Mouse (Mus musculus) kidney, adult 2 months (tissue): ENCODE results near the gene Cyp2d11. TPM values are rescaled to one million over a fixed set of nuclear protein-coding genes. Genes with fewer than 3 reads are reported as not detected.

Experiments used
- DNase-seq: peaks from one replicate; pipeline ENCODE4 v3.0.0; 2021
- H3K27ac ChIP-seq: fragments of 200-500 bp; 2 replicates; pipeline ENCODE4 v1.5.1; 2012; ENCODE audit warnings: low read depth, low read length, control low read depth, inconsistent platforms; ENCODE audit not compliant: insufficient read depth
- H3K27me3 ChIP-seq: fragments of 200-500 bp; replicated peaks from 2 replicates; pipeline ENCODE4 v1.6.1; 2012; ENCODE audit warnings: mild to moderate bottlenecking, moderate library complexity, low read length, inconsistent platforms; ENCODE audit not compliant: control insufficient read depth, insufficient read depth
- H3K36me3 ChIP-seq: fragments of 200-500 bp; 2 replicates; pipeline ENCODE4 v1.6.1; 2012; ENCODE audit warnings: mild to moderate bottlenecking, moderate library complexity, low read length, inconsistent platforms; ENCODE audit not compliant: control insufficient read depth, insufficient read depth
- H3K4me1 ChIP-seq: fragments of 200-500 bp; 2 replicates; pipeline ENCODE4 v1.6.1; 2011; ENCODE audit warnings: low read length; ENCODE audit not compliant: control insufficient read depth, insufficient read depth
- H3K4me3 ChIP-seq: fragments of 200-500 bp; 2 replicates; pipeline ENCODE4 v1.5.1; 2011; ENCODE audit warnings: mild to moderate bottlenecking, low read depth, low read length, control low read depth; ENCODE audit not compliant: insufficient read depth
- CTCF ChIP-seq: fragments of 200-500 bp; conservative IDR thresholded peaks from 2 replicates; pipeline ENCODE4 v1.5.1; 2011; ENCODE audit warnings: low read depth, mild to moderate bottlenecking, control low read depth, low read length, moderate library complexity, mixed read lengths; ENCODE audit not compliant: insufficient read depth, insufficient read length
- POLR2A ChIP-seq: fragments of 200-500 bp; IDR thresholded peaks from one replicate; pipeline ENCODE4 v1.6.1; 2011; ENCODE audit warnings: low read depth, low read length, control low read depth
- WGBS: fragments of 180-500 bp; shearing (Covaris S2); methylation state at CpG from one replicate; pipeline ENCODE4 v1.1.7; 2018; 5-methylcytosine and 5-hydroxymethylcytosine counted together
- polyA plus RNA-seq: library from polyadenylated mRNA; depleted of rRNA; stranded (reverse); fragments of >200 nt; gene quantifications from 2 replicates; pipeline ENCODE4 v1.2.3, GENCODE M21; 2012; rRNA removed

The Cyp2d11 gene
- polyA plus RNA-seq, 1 experiment, result not detected

DNA sequence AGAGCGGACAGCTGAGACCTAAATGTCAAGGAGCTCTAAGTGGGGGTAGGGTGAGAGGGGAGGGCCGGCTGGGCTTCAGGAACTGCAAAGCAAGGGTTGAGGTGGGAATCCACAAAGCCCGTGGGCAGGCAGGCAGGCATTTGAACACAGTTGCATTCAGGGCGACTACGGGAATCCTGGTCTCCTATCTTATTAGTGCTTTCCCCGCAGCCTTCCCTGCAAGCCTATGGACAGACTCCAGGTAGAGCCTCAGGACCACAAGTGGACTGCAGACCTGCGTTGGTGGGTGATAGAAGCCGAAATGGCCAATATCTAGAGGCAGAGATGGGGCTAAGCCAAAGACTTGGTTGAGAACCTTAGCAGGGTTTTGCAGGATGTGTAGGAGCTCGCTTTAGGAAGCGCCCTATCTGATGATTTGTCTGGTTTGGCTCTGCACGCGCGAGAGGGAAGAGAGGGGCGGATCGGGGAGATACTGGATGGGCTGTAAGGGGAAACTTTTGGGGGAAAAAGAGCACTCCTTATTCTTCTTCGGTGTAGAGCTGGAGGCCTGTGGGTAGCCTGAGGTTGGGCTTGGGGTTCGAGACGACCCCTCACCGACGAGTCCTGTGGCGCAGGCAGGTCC is 53.3 kb downstream of the Cyp2d11 start:
- Histone ChIP-seq H3K4me1 (peaks cover 16% of the 10 kb centered on the region; the same call in 1 of the 2 replicates), H3K36me3 (no peaks in the 10 kb centered on the region), H3K27ac (no peak overlapping the region), H3K4me3 (peak overlapping the region; percentile 15; the same call in 1 of the 2 replicates), H3K27me3 (no peaks in the 10 kb centered on the region)
- 58% methylated on average over 21 of the region's 21 CpGs for WGBS
- no peak for DNase-seq
- TF ChIP-seq POLR2A (no peak), CTCF (no peak)

DNA sequence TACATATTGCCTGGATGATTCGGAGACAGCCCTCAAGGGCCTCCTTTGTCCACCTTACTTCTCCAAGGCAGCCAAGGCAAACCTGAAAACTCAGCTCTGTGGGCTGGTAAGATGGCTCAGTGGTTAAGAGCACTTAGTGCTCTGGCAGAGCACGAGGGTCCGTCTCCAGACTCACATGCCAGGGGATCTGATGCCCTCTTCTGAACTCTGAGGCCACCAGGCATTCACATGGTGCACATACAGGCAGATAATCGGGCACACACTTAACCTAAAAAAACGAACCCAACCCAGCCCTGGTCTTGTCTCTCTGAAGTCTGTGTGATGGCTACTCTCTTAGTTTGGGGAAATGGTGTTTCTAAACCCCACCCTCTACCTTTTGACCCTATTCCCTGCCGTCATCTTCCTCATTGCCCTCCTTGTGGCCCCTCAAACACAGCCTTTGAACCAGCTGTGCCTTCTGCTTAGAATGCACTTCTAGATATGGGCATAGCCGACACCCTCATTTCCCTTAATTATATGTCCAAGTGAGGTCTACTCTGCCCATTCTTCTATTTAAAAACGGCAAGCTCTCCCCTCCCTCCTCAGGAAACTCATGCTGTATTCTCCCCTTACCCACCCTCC is 54.1 kb downstream of the Cyp2d11 start:
- no peak for TF ChIP-seq POLR2A
- no peak for TF ChIP-seq CTCF
- no peak overlapping the region for H3K27ac ChIP-seq
- DNase-seq, result no peak
- WGBS, result 75% methylated on average over 8 of the region's 8 CpGs
- no peaks in the 10 kb centered on the region for H3K27me3 ChIP-seq
- H3K4me1 ChIP-seq, result peaks cover 16% of the 10 kb centered on the region; the same call in 1 of the 2 replicates
- no peaks in the 10 kb centered on the region for H3K36me3 ChIP-seq
- no peak overlapping the region for H3K4me3 ChIP-seq

Other genes starting within 250 kb of the Cyp2d11 start
- 102 and 118 TPM in 2 replicates for gene Srebf2, start 246.8 kb downstream of the Cyp2d11 start, polyA plus RNA-seq
- 0.08 and 0.09 TPM in 2 replicates for gene Shisa8, start 181.2 kb downstream of the Cyp2d11 start, polyA plus RNA-seq
- gene Tnfrsf13c, start 169.7 kb downstream of the Cyp2d11 start, polyA plus RNA-seq, result 0.24 and 3.5 TPM in 2 replicates
- 2.2 and 2.3 TPM in 2 replicates for gene Cenpm, start 149.3 kb downstream of the Cyp2d11 start, polyA plus RNA-seq
- gene 1500009C09Rik, start 141.6 kb downstream of the Cyp2d11 start, polyA plus RNA-seq, result 0.20 TPM in 1 of 2 replicates, not detected in the other
- gene Sept3, start 119.1 kb downstream of the Cyp2d11 start, polyA plus RNA-seq, result 0.47 and 0.90 TPM in 2 replicates
- 0.08 TPM in 1 of 2 replicates, not detected in the other for gene Wbp2nl, start 95.1 kb downstream of the Cyp2d11 start, polyA plus RNA-seq
- gene Naga, start 55.1 kb downstream of the Cyp2d11 start, polyA plus RNA-seq, result 200 and 242 TPM in 2 replicates
- gene Pheta2, start 55.1 kb downstream of the Cyp2d11 start, polyA plus RNA-seq, result 0.45 and 0.52 TPM in 2 replicates
- 316 and 376 TPM in 2 replicates for gene Smdt1, start 55.1 kb downstream of the Cyp2d11 start, polyA plus RNA-seq
- 632 and 646 TPM in 2 replicates for gene Ndufa6, start 39.7 kb downstream of the Cyp2d11 start, polyA plus RNA-seq
- gene Cyp2d22, start 13.8 kb downstream of the Cyp2d11 start, polyA plus RNA-seq, result 60.9 and 74.8 TPM in 2 replicates
- 0.22 and 0.33 TPM in 2 replicates for gene Cyp2d10, start 13.2 kb upstream of the Cyp2d11 start, polyA plus RNA-seq
- gene Cyp2d9, start 39.4 kb upstream of the Cyp2d11 start, polyA plus RNA-seq, result 29.6 and 49.9 TPM in 2 replicates
- 54.8 and 67.6 TPM in 2 replicates for gene Cyp2d12, start 161.1 kb upstream of the Cyp2d11 start, polyA plus RNA-seq
- gene Cyp2d34, start 226.9 kb upstream of the Cyp2d11 start, polyA plus RNA-seq, result 0.04 and 0.06 TPM in 2 replicates